Mouse (Mus musculus) adrenal gland, adult 8-10 months (tissue): ENCODE data around the gene Lmf2. TPM values are rescaled to one million over a fixed set of nuclear protein-coding genes. Genes with fewer than 3 reads are reported as not detected.
A peak's percentile ranks its signal among the peaks of the same experiment; 100 is the strongest.

Experiments used
- DNase-seq: peaks from one replicate; pipeline ENCODE4 v3.0.0; 2022
- microRNA-seq, 2 experiments: library from miRNA; unstranded; fragments of <30 nt; microRNA quantifications; one replicate each; pipeline ENCODE4 v1.2.0; 2022
- total RNA-seq, 4 experiments: library from RNA; stranded (reverse); gene quantifications; 2 replicates each; pipeline ENCODE4 v1.2.4; 2022

Gene Lmf2
- total RNA-seq, 4 experiments from 2014 or later = 44.4 to 57.5 (median 48.6) TPM

DNA sequence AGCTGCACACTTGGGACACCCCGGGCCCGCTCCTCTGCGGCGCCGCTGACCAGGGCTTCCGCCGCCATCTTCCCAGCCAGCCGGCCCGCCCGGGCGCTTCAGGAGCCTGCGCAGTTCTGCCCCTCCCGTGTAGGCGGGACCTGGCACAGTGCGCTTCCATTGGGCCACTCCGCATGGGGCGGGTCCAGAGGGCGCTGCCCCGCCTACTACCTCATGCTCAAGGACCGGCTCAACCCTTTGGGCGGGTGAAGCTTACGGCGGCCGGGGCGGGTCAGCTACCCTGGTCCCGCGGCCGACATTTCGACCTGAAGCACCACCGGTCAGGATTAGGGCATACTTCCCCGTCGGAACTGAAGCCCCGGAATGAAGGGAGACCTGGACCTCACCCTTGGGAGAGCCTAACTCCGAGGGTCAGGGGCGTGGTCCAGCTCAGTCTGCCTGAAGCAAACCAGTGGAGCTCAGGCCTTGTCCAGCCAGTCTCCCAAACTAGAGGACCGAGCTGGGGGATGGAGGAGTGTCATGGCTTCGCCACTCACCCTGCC, 40.2 kb downstream of the Lmf2 start, which contains the start of gene Sbf1:
Sbf1 (minus strand) TSS at position 122 of the 542 bp plus-strand sequence.
- peak; percentile 98 for DNase-seq

DNA sequence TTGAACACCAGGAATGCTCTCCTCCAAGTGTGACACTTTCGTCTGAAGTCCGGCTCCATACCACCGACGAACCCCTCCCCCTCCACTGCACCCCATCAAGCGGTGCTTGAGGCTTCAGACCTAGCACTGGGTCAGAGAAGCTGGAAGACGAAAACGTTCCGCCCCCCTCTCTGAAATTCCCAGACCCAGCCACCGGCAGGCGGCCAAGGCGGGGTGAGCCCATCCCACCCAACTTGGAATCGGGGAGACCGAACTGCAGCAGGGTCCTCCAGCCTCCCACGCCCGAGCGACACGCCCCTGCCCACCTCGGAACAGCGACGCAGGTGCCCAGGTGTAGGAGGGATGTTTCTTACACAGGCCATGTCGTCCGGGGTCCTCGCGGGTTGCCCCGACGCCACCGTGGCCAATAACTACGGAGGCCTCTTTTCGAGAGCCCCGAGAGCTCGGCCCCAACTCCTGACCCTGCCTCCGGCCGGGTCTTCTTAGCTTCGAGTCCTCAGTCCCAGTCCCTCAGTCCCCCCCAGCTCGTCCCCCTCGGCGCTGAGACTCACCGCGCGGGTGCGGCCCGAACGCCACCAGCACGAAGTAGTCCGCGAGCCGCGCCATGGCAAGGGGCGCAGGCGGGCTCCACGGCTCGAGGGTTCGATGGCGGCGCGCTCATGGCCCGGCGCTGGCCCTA, 40.8 kb downstream of the Lmf2 start:
- DNase-seq = peak; percentile 19

GRCm38 (mm10) chr15:89314107-89314506, 41.4 kb downstream of the Lmf2 start:
- DNase-seq = no peak

DNA sequence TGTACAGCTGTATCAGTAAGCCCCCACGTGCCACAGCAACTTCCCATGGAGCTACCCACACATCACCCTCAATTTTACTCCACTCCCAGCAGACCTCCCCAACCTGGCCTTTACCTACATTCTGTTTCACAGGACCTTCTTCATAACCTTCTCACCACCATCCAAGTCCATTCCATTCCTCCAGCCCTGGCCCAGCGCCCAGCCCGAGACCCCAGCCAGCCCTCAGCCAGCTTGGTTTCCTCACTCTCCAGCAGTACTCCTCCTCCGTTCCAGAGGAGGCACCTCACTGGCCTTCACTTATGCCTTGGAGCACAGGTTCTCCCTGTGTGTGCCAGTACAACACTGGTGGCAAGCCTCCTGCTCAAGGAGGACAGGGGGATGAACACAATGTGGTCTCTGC, 42.1 kb downstream of the Lmf2 start:
- no peak for DNase-seq

- DNase-seq = no peak
These were observed 45.4 kb downstream of the Lmf2 start for GRCm38 (mm10) chr15:89309962-89310498.

DNA sequence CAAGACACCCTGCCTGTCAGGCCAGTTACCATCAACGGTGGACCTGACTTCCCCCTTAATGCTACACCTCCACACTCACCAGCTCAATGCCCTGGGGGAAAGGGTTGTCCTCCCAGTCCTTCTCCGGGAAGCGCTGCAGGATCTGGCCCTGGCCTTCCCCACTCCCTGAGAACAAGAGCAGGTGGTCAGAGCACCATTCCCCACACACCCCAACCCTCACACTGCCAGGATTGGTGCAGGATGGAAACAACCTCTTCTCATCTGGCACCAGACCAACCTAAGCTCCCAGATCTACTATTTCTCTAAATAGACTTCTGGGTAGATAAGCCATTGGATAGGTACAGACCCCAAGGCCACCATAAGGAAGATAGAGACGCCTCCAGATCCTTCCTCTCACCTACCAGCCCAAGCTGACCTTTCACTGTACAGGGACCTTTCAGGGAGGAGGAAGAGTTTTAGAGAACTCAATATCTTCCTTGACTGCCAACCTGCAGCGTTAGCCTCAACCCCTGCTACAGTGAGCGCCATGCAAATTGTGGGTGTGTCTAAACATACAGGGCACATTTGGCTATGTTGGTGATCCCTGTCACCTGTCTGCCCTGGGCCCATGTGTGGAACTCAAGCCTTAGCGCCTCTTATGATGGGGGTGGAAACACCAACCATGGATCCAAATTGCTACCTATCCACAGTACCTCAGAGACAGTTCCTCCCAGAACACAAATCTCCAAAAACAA, 46.9 kb downstream of the Lmf2 start:
- DNase-seq = no peak

- no peak for DNase-seq
These were observed 48.0 kb downstream of the Lmf2 start for GRCm38 (mm10) chr15:89307461-89307860.

GRCm38 (mm10) chr15:89305966-89306365, 49.5 kb downstream of the Lmf2 start:
- DNase-seq = no peak

Small RNA genes within 50 kb of the gene (microRNA-seq; reads per million reads assigned to microRNA genes)
- 0.18 to 0.84 reads per million in 2 experiments for gene Mir6959

Other genes starting within 250 kb of the Lmf2 start
- 10 to 100 TPM; 16.0 to 24.6 (median 20.3) TPM for gene Tubgcp6, start 232.5 kb downstream of the Lmf2 start, total RNA-seq
- gene Hdac10, start 227.0 kb downstream of the Lmf2 start, total RNA-seq = 10 to 100 TPM; 13.2 to 23.1 (median 18.0) TPM
- gene Mapk12, start 215.0 kb downstream of the Lmf2 start, total RNA-seq = 10 to 100 TPM; 10.5 to 22.7 (median 14.3) TPM
- gene Mapk11, start 206.0 kb downstream of the Lmf2 start, total RNA-seq = 1 to 10 TPM; 4.6 to 7.7 (median 6.3) TPM
- 100 to 1,000 TPM; 153 to 177 (median 157) TPM for gene Plxnb2, start 174.9 kb downstream of the Lmf2 start, total RNA-seq
- 10 to 100 TPM in 1 of 4 experiments, 1 to 10 TPM in 3; 6.9 to 13.2 (median 8.9) TPM for gene Dennd6b, start 159.2 kb downstream of the Lmf2 start, total RNA-seq
- 10 to 100 TPM; 46.8 to 89.2 (median 66.8) TPM for gene Ppp6r2, start 144.1 kb downstream of the Lmf2 start, total RNA-seq
- 100 to 1,000 TPM in 2 of 4 experiments, 10 to 100 TPM in 2; 90.8 to 127 (median 101) TPM for gene Sbf1, start 40.3 kb downstream of the Lmf2 start, total RNA-seq
- gene Adm2, start 32.9 kb downstream of the Lmf2 start, total RNA-seq = not detected
- 1 to 10 TPM in 2 of 4 experiments, not detected in 2; 1.4 TPM for gene Miox, start 21.3 kb downstream of the Lmf2 start, total RNA-seq
- 10 to 100 TPM; 79.1 to 93.1 (median 87.8) TPM for gene Ncaph2, start 60 bp upstream of the Lmf2 start, total RNA-seq
- gene Sco2, start 18.2 kb upstream of the Lmf2 start, total RNA-seq = 10 to 100 TPM; 18.7 to 28.6 (median 24.6) TPM
- under 1 TPM; 0.22 to 0.73 (median 0.51) TPM for gene Tymp, start 21.4 kb upstream of the Lmf2 start, total RNA-seq
- gene Odf3b, start 23.6 kb upstream of the Lmf2 start, total RNA-seq = under 1 TPM; 0.34 to 0.73 (median 0.43) TPM
- under 1 TPM in 1 of 4 experiments, not detected in 3; 0.09 TPM for gene Klhdc7b, start 29.3 kb upstream of the Lmf2 start, total RNA-seq
- gene Syce3, start 54.8 kb upstream of the Lmf2 start, total RNA-seq = not detected
- 10 to 100 TPM in 3 of 4 experiments, 1 to 10 TPM in 1; 6.3 to 68.6 (median 53.1) TPM for gene Cpt1b, start 70.2 kb upstream of the Lmf2 start, total RNA-seq
- gene C730034F03Rik, start 73.9 kb upstream of the Lmf2 start, total RNA-seq = 1 to 10 TPM; 1.1 to 2.3 (median 1.9) TPM
- gene Gm44502, start 74.0 kb upstream of the Lmf2 start, total RNA-seq = 1 to 10 TPM in 2 of 4 experiments, not detected in 2; 1.2 to 1.5 TPM
- gene Chkb, start 74.2 kb upstream of the Lmf2 start, total RNA-seq = 10 to 100 TPM; 47.0 to 76.2 (median 66.7) TPM
- 10 to 100 TPM; 14.3 to 19.0 (median 15.0) TPM for gene Mapk8ip2, start 98.3 kb upstream of the Lmf2 start, total RNA-seq
- 10 to 100 TPM; 16.9 to 32.5 (median 21.6) TPM for gene Arsa, start 121.8 kb upstream of the Lmf2 start, total RNA-seq
- gene Shank3, start 144.0 kb upstream of the Lmf2 start, total RNA-seq = 10 to 100 TPM; 29.1 to 61.2 (median 42.8) TPM
- gene Acr, start 212.7 kb upstream of the Lmf2 start, total RNA-seq = 1 to 10 TPM in 1 of 4 experiments, under 1 TPM in 3; 0.17 to 1.4 (median 0.71) TPM
- 10 to 100 TPM in 3 of 4 experiments, 1 to 10 TPM in 1; 9.4 to 20.8 (median 15.1) TPM for gene Rabl2, start 236.3 kb upstream of the Lmf2 start, total RNA-seq